Mouse (Mus musculus) spleen, adult 12 weeks (tissue): ENCODE measurements around the gene Gm4881.
A peak's percentile ranks its signal among the peaks of the same experiment; 100 is the strongest.
"Not testable (repeated sequence)": the region's sequence is repeated elsewhere in the genome, so short reads cannot be mapped to it uniquely, and the experiment has no call there.

Experiments
- DNase-seq: peaks from one replicate; pipeline ENCODE4 v3.0.0; 2022; ENCODE audit warnings: low spot score

Gm4881 gene

DNA sequence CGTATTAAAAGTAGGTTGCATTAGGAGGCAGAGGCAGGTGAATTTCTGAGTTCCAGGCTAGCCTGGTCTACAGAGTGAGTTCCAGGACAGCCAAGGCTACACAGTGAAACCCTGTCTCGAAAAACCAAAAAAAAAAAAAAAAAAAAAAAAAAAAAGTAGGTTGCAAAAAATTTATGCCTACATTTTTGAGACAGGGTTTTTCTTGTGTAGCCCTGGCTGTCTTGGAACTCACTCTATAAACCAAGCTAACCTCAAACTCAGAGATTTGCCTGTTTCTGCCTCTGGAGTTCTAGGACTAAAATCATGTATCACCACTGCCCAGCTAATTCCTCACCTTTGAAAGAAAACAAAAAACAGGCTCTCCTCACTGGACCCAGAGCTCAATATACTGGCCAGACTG is 48.5 kb downstream of the Gm4881 start:
- not testable (repeated sequence) for DNase-seq

DNA sequence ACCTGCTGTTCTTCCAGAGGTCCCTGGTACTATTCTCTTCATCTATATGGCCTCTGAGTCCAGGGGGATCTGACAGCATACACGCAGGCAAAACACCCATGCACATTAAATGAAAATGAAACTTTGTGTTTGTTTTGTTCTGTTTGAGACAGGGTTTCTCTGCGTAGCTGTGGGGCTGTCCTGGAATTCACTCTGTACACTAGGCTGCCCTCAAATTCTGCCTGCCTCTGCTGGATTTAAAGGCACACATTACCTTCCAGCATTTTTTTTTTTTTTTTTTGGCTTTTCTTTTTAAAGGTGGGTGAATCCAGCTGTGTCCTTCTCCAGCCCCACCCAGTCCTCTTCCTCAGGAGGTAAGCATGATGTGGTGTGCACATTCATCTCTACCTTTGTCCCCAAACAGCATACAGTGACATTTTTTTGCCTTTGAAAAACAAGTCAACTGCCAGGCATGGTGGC is 52.1 kb downstream of the Gm4881 start:
- DNase-seq = no peak

DNA sequence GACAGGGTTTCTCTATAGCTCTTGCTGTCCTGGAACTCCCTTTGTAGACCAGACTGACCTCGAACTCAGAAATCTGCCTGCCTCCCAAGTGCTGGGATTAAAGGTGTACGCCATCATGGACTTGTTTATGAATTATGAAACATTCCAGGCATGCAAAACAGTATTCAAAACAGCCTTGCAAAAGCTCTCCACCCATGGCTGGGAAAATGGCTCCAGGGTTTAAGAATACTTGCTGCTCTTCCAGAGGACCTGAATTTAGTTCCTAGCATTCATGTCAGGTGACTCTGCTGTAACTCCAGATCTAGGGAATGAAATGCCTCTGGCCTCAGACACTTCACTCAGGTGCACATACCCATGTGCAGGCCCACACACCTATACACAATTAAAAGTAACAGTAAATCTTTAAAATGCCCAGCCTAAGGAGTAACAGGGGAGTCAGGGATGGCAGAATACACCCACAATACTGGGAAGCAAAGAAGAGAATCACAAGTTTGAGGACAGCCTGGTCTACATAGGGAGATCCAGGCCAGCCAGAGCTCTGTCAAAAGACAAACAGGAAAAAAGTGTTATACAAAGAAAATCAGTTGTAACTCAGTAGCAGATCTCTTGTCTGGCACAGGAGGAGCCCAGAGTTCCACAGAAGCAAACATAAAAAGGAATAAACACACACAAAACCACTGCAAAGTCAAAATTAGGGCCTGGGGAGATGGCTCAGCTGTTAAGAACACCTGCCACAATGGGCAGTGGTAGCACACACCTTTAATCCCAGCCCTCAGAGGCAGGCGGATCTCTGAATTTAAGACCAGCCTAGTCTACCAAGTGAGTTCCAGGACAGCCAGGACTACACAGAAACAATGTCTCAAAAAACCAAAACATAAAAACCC is 52.8 kb downstream of the Gm4881 start:
- no peak for DNase-seq

DNA sequence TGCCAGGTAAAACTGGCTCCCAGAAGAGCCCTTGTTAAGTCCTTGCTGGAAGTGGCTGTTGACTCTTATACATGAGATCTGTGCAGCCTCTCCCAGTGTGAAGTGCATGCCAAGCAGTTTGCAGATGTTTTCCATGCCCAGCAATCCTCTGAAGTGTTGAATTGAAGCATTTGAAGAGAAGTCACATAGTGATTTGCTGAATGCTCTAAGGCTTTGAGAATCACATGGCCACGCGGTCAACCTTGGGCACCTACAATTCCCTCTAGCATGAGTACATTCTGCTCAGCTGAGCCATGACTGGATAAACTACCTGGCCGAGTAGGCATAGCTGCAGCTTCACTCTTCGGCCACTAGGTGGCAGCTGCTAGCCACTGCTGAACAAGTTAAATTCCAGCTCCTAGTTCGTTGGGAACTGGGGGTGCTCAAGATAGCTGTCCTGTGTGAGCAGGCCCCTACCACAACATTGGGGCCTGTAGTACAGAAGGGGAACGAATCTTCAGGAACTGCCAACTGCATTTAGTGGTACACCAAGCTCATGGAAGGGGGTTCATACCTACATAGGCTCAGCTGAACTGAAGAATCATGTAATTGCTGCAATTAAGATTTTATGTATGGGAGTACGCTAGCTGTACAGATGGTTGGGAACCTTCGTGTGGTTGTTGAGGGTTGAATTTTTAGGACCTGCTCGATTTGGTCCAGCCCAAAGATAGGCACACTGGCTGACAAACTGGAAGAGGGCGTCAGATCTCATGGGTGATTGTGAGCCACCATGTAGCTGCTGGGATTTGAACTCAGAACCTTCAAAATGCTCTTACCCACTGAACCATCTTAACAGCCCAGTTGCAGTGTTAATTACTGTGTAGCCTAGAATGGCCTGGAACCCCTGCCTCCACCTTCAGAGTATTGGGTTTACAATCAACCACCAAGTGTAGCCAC is 53.7 kb downstream of the Gm4881 start:
- peak; percentile 65 for DNase-seq

DNA sequence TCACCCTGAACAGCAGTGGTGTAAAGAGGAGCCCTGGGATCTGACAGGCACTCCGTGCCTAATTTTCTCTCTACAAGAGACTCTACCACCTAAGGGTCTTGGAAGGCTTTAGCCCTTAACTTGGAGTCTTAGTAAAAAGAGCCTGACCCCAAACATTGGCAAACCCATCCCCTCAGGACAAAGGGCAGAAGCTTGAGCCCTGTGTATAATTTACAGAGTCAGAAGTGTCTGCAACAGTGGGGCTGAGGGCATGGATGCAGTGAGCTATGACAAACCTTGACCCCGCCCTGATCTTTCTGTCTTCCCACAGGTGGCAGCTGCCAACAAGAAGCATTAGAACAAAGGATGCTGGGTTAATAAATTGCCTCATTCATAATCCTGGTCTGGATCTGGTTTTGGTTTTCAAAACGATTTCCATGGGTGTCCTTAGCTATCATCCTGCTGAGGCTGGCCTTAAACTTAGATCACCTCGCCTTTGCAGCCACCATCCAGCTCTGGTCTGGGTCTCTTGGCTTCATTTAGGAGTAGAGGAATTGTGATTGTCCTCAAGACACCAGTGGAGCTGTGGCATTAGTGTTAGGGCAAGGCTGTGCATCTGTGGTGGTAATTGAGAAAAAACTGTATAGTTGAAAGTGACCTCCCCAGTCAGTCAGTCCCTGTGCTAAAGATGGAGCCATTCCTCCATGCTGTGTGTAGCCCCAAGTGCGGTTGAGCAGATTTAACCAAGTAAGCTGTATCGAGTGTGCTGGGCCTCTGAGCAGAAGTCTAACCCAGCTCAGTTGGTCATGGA is 54.7 kb downstream of the Gm4881 start:
- no peak for DNase-seq

DNA sequence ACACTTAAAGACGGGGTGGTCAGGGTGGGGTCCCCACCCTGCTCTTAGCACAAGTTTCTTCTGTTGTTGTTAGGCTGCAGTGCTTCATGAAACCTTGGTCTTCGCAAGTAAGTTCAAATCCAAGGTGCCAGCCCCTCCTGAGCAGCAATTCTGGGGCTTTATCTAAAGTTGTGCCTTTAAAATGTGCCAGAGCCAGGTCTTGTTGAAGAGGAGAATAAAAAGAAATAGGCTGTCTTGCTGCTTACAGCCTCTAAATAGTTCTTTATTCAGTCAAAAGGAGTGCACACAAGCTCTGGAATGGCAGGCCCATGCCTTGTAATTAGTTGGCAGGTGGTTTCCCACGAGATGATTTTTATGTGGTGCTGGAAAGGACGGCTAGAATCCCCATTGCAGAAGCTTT is 57.2 kb downstream of the Gm4881 start:
- no peak for DNase-seq

DNA sequence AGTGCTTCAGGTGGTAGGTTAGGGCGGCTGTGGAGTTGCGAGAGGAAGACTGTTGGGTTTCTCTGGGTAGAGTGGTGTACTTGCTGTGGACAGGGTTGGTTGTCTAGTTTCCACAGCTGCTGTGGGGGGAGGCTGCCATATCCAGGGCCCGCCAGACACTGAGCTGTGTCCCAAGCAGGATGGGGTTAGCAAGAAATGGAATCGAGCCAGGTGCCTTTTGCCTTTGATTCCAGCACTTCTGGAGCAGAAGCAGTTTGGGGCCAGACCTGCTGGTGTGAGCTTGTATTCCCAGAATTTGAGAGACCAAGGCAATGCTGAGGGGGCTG is 58.0 kb downstream of the Gm4881 start:
- DNase-seq = no peak

DNA sequence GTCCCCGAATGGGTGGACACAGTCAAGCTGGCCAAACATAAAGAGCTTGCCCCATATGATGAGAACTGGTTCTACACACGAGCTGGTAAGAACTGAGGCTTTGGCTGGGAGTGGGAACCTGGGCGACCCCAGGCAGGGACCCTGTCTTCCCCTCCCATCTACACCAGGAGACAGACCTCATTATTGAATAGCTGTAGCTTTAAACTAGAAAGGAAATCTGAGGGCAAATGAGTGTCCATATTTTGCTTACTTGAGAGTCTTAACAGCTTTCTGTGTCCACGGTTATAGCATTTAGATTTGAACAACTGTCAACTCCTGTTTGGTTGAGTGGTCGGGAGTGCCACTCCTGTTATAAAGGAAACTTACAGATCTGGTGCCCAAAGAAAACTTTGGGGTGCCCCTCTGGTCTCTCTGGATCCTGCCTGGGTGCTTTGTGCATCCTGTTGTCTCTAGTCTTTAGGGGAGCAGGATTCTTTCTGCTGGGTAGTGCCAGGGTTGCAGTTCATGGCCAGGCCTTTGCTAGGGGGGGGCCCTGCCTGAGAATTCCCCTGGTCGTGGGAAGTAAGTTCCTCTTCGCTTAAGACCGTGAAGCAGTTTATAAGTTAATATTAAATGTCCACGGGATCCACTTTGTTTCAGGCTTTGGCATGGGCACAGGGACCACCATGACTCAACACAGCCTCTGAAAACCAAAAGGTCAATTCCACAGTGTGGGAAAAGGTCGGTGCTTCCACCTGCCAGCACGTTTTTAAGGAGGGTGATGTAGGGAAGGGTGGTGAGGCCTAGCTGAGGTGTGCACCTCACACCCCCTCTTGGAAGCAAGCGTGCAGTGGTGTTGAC is 58.6 kb downstream of the Gm4881 start:
- DNase-seq = no peak

DNA sequence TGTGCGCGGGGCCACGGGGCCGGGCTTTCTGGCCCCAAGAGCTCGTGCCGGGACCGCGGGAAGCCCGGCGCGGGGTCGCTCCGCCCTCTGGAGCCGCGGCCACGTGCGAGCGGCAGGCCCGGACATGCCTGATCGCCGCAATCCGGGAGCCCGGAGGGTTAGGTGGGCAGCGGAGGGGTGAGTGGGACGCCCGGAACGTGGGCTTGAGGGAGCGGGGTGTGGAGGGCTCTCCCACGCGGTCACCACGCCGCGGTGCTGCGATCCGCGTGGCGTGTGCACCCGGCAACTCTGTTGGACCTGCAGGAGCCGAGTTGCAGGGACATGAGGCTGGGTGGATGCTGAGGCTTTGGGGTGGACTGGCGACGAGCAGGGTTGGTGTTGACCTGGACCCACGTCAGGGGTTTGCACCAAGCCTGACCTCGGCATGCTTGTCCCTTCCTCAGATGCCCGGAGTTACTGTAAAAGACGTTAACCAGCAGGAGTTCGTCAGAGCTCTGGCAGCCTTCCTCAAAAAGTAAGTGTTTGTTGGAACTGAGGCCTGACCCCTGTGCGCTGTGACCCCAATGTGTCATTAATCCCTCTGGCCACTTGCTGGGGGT is 59.5 kb downstream of the Gm4881 start:
- DNase-seq = no peak

DNA sequence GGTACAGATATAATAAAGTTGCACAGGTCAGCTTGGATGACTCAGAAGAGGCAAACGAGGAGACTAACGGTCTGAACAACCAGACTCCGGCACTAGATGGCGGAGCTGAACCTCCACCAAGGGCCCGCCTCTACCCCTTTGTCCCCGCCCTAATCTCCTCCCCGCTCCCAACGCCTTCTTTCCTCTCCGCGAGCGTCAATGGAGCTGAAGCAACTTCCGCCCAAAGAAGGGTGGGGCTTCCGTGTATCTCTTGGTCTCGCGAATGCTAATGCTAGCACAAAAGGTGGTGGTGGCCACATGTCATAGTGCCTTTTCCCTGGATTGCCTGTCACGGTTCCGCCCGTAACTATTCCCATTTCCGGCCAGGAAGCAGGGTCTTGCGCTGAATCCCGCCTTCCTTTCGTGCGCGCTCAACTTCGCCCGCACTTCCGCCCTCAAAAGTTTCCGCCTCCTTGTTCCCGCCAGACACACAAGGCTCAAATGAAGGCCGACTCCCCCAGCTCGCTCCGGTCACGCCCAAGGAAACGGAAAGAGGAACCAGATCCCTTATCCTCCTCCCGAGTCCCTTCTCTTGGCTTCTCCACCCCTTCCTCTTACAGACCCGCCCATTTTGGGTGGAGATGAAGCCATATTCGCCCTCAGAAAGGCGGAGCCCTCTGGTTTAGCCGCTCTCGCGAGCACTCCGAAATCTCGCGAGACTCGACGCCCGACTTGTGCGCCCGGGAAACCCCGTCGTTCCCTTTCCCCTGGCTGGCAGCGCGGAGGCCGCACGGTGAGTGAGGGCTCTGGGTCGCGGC is 60.2 kb downstream of the Gm4881 start, which contains the start of gene Rps19:
Gene Rps19, plus strand, starts transcription at position 476 of the 797 bp plus-strand sequence.
- peak; percentile 97 for DNase-seq

DNA sequence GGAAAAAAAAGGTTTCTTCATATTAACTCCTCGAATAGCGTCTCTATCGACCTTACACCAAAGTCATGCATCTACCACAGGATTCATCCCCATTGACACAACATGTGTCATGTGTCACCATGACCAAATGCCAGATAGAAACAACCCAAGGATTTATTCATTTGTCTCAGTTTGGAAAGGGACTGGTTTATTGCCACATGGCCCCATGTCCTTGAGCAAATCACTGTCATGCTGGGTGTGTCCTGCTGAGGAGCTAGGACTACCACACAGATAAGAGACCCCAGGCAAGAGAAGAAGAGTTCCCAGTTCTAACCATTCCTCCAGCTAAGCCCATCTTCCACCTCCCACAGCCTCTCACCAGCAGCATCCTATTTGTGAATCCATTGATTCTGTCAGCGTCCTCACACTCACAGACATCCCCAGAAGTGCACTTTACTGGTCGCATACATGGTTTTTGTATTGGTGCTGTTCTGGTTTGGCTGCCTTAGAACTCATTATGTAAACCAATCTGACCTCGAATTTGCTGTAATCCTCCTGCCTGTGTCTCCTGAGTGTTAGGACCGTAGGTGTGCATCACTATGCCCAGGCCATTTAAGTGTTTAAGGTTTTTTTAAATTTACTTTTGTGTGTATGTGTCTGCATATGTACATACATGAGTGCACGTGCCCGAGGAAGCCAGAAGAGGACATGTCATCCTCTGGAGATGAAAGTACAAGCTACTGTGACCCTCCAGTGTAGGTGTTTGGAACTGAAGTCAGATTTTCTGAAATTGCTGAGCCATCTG is 61.7 kb downstream of the Gm4881 start:
- DNase-seq = no peak

DNA sequence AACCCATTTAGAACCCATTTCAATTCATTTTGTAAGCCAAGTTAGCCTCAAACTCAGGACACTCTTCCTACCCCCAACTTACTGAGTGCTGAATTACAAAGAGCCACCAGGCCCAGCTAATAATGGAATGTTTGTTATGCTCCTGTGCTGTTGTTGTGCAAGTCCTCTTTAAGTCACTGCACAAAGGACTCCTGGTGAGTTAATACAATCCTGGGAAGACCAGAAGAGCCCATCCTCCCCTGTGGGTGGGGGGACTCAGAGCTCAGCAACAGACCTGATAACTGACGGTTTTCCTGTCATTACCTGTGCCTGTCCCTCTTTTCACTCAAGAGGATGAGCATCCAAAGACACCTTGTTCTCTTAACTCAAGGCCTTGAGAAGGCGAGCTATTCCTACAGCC is 64.7 kb downstream of the Gm4881 start:
- DNase-seq = no peak

DNA sequence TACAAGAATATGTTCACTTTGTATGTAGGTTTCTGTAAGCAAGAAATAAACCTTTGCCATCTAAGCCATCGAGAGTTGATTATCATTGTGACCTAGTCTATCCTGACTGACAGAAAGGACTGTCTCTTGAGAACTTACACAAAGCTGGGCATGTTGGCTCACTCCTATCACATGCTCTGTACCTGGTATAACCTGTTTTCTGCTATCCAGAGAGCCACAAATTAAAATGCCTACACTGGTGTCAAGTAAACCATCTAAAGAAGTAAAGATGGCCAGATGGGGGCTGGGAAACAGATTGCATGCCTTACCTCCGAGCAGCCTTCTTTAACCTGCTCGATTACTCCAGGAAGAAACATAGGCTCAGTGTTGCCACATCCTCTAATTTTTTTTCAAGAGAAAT is 66.7 kb downstream of the Gm4881 start:
- DNase-seq = no peak
